Mouse (Mus musculus) neural tube, embryonic 13.5 days (tissue): ENCODE data around the gene Cstb. TPM values are rescaled to one million over a fixed set of nuclear protein-coding genes. Genes with fewer than 3 reads are reported as not detected.
"Not testable (repeated sequence)": the region's sequence is repeated elsewhere in the genome, so short reads cannot be mapped to it uniquely, and the experiment has no call there.

Source experiments
- ATAC-seq: fragments of 200-750 bp; cut with Nextera tagmentation; 2 replicates; pipeline ENCODE4 v1.8.0; 2017; ENCODE audit warnings: low read depth, mild to moderate bottlenecking, moderate TSS enrichment, moderate library complexity
- H3K27ac ChIP-seq: fragments of 300-500 bp; sonication (generic); replicated peaks from 2 replicates; pipeline ENCODE4 v1.5.1; 2015; ENCODE audit warnings: moderate library complexity, mild to moderate bottlenecking, inconsistent platforms
- H3K27me3 ChIP-seq: fragments of 300-500 bp; sonication (generic); 2 replicates; pipeline ENCODE4 v1.6.1; 2015; ENCODE audit warnings: mild to moderate bottlenecking, inconsistent platforms
- H3K36me3 ChIP-seq: fragments of 300-500 bp; sonication (generic); 2 replicates; pipeline ENCODE4 v1.6.1; 2015; ENCODE audit warnings: mild to moderate bottlenecking, inconsistent platforms
- H3K4me1 ChIP-seq: fragments of 300-500 bp; sonication (generic); replicated peaks from 2 replicates; pipeline ENCODE4 v1.6.1; 2015; ENCODE audit warnings: inconsistent platforms
- H3K4me2 ChIP-seq: fragments of 300-500 bp; sonication (generic); 2 replicates; pipeline ENCODE4 v1.6.1; 2015; ENCODE audit warnings: inconsistent platforms, mild to moderate bottlenecking, moderate library complexity
- H3K4me3 ChIP-seq: fragments of 300-500 bp; sonication (generic); 2 replicates; pipeline ENCODE4 v1.5.1; 2015; ENCODE audit warnings: mild to moderate bottlenecking, inconsistent platforms
- H3K9ac ChIP-seq: fragments of 300-500 bp; sonication (generic); 2 replicates; pipeline ENCODE4 v1.6.1; 2015; ENCODE audit warnings: moderate library complexity, mild to moderate bottlenecking, inconsistent platforms
- H3K9me3 ChIP-seq: fragments of 300-500 bp; sonication (generic); 2 replicates; pipeline ENCODE4 v1.6.1; 2016; ENCODE audit warnings: inconsistent platforms
- WGBS: fragments of 180-500 bp; shearing (Covaris S2); methylation state at CpG from one replicate; pipeline ENCODE4 v1.1.7; 2015; 5-methylcytosine and 5-hydroxymethylcytosine counted together
- polyA plus RNA-seq: library from polyadenylated mRNA; unstranded; fragments of >200 nt; fragmentation: Nextera tagmentation; extraction: Ambion mirVana; gene quantifications from 2 replicates; pipeline ENCODE4 v1.2.1, GENCODE M21; 2015

The Cstb gene
- polyA plus RNA-seq, 1 experiment from 2014 or later = 107 TPM

DNA sequence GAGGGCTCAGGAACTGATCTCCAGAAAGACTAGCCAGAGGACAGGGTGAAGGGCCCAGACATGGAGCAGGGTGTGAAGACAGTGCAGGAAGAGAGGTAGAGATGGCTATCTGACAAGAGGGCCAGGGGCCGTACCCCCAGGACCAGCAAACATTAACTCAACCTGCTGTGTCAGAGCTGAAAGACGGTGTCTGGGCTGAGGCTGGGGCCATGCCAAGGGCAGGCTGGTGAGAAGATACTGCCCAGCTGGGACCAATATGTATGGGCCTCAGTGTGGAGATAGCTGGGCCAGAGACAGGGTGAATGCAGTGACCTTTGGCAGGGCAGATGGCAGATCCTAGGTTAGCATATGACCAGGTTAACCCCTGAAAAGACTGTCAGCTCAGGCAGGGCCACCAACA, 24.3 kb upstream of the Cstb start:
- no peak for ATAC-seq
- H3K9me3 ChIP-seq = no peaks in the 10 kb centered on the region
- no peak overlapping the region for H3K27ac ChIP-seq
- H3K36me3 ChIP-seq = peaks cover 64% of the 10 kb centered on the region
- H3K27me3 ChIP-seq = no peaks in the 10 kb centered on the region
- peaks cover 18% of the 10 kb centered on the region for H3K4me1 ChIP-seq
- WGBS = 92% methylated on average over 2 of the region's 2 CpGs
- no peak overlapping the region for H3K4me2 ChIP-seq
- no peak overlapping the region for H3K9ac ChIP-seq
- H3K4me3 ChIP-seq = no peak overlapping the region

DNA sequence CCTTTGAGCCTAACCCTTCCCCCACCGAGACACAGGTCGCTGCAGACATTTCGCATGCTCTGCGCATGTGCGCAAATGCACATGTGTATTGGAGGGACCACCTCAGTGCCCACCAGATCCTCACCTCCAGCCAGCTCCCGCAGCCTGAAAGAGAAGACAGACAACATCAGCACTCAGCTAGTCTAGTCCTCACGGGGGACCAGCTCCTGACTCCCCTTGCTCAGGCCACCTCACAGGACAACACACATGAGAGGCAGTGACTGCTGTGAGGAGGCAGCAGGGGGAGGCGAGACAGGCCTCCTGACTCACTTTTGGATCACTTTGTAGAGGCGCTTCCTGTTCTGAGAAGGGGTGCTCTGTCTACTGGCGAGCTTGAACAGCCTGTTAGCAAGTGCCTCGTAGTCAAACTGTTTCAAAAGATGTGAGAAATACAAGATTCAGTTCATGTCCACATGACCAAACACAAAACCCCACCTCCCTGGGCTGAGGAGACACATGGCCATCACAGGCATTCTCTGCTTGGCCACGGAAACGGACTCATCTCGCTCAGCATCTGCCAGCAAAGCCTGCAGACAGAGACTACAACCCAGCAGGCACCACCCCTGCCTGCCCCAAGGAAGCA, 23.1 kb upstream of the Cstb start:
- Histone ChIP-seq H3K4me1 (peaks cover 12% of the 10 kb centered on the region), H3K4me2 (no peak overlapping the region), H3K9me3 (no peaks in the 10 kb centered on the region), H3K27ac (no peak overlapping the region), H3K27me3 (no peaks in the 10 kb centered on the region), H3K9ac (no peak overlapping the region), H3K36me3 (peaks cover 77% of the 10 kb centered on the region), H3K4me3 (no peak overlapping the region)
- WGBS = 93% methylated on average over 14 of the region's 14 CpGs
- no peak for ATAC-seq

DNA sequence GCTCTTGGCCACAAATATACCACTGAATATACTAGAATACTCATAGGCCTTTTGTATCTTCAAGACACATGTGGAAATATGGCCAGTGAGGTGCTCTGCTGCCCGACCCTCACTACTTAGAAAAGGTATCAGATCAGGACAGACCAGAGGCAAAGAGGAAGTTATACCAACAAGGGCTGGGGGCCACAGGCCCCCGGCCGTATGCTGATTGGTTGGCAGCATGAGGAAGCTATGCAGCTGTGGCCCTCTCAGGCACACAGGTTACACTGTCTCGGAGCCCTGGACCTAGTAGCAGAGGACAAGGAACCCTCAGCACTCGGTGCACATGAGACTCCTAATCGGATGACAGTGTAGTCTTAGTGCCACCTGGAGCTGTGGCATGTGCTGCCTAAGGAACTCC, 19.3 kb upstream of the Cstb start:
- no peak for ATAC-seq
- Histone ChIP-seq H3K27ac (no peak overlapping the region), H3K4me2 (no peak overlapping the region), H3K9ac (no peak overlapping the region), H3K4me3 (no peak overlapping the region), H3K9me3 (no peaks in the 10 kb centered on the region), H3K36me3 (peaks cover 96% of the 10 kb centered on the region), H3K27me3 (no peaks in the 10 kb centered on the region), H3K4me1 (peaks cover 8% of the 10 kb centered on the region)
- WGBS = 91% methylated on average over 6 of the region's 6 CpGs

DNA sequence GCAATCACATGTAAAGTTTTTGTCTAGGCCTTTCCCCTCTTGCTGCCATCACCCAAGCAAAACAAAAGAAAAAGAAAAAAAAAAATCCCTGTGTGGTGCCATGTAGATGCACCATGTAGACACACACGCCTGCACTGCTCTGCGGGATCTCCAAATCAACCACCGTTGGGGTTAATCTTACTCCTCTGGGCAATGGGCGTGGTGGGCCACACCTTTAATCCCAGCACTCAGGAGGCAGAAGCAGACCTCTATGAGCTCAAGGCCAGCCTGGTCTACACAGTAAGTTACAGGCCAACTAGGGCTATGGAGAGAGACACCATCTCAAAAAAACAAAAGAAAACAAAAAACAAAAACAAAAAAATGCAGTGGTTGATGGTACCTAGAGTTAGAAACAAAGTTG, 18.3 kb upstream of the Cstb start:
- WGBS = 97% methylated on average over 4 of the region's 4 CpGs
- no peak for ATAC-seq
- no peak overlapping the region for H3K27ac ChIP-seq

DNA sequence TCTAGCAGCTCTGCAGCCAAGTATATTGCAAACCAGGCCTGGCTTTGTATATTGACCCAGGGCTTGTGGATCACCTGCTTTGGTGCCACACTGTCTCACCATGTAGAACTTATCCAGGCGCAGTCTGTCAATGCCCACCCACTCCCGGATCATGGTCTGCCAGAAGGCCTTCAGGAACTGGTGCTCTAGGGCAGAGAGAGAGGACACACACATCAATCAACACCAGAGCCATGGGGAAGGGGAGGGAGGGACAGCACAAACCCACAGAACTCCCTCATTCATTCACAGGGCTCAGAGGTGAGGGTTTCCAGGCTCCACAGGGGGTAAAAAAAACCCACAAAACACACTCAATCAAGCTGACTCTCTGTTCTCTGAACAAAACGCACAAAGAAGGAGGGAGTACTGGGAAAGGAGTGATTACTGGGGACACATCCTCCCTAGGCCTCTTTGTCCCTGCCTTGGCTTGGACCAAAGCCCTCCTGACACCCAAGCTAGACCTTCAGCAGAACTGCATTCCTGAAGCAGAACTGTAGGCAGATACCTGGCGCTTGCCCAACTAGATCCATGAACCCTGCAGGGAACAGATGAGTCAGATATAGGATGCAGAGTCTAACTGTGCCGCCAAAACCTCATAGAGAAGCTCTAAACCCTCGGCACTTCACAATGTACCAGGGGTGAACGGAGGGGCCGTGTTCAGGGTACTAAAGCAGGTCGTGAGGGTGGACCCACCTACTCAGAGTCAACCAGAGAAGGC, 16.3 kb upstream of the Cstb start:
- Histone ChIP-seq H3K36me3 (peaks cover 66% of the 10 kb centered on the region), H3K9ac (no peak overlapping the region), H3K4me1 (peaks cover 23% of the 10 kb centered on the region), H3K27ac (no peak overlapping the region), H3K27me3 (no peaks in the 10 kb centered on the region), H3K4me3 (no peak overlapping the region), H3K4me2 (no peak overlapping the region), H3K9me3 (no peaks in the 10 kb centered on the region)
- 84% methylated on average over 9 of the region's 9 CpGs for WGBS
- no peak for ATAC-seq

More for the DNA sequence above, 18.3 kb upstream of the Cstb start:
- peaks cover 18% of the 10 kb centered on the region for H3K4me1 ChIP-seq
- H3K9me3 ChIP-seq = no peaks in the 10 kb centered on the region
- H3K36me3 ChIP-seq = peaks cover 86% of the 10 kb centered on the region
- no peak overlapping the region for H3K4me2 ChIP-seq
- no peak overlapping the region for H3K9ac ChIP-seq
- no peak overlapping the region for H3K4me3 ChIP-seq
- no peaks in the 10 kb centered on the region for H3K27me3 ChIP-seq

DNA sequence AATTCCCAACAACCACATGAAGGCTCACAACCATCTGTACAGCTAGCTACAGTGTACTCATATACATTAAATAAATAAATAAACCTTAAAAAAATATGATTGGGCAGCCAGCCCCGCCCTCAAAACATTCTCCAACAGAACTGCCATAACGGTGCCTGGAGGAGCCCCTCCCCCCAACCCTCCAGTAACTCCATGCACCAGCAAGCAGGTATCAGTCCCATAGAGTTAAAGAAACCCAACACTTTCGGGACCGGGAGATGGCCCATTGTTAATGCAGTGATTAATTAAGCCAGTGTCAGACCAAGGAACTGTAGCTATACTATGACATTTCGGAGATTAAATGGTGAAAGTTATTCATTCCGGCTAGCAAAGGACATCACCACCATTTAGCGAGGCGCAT, 13.6 kb upstream of the Cstb start:
- WGBS = 18% methylated on average over 8 of the region's 8 CpGs
- Histone ChIP-seq H3K4me1 (peaks cover 23% of the 10 kb centered on the region), H3K9me3 (no peaks in the 10 kb centered on the region), H3K27ac (peak overlapping the region; percentile 90), H3K4me2 (peak overlapping the region; percentile 86), H3K4me3 (peak overlapping the region; percentile 95), H3K27me3 (no peaks in the 10 kb centered on the region), H3K36me3 (peaks cover 41% of the 10 kb centered on the region), H3K9ac (peak overlapping the region; percentile 93)
- ATAC-seq = no peak

DNA sequence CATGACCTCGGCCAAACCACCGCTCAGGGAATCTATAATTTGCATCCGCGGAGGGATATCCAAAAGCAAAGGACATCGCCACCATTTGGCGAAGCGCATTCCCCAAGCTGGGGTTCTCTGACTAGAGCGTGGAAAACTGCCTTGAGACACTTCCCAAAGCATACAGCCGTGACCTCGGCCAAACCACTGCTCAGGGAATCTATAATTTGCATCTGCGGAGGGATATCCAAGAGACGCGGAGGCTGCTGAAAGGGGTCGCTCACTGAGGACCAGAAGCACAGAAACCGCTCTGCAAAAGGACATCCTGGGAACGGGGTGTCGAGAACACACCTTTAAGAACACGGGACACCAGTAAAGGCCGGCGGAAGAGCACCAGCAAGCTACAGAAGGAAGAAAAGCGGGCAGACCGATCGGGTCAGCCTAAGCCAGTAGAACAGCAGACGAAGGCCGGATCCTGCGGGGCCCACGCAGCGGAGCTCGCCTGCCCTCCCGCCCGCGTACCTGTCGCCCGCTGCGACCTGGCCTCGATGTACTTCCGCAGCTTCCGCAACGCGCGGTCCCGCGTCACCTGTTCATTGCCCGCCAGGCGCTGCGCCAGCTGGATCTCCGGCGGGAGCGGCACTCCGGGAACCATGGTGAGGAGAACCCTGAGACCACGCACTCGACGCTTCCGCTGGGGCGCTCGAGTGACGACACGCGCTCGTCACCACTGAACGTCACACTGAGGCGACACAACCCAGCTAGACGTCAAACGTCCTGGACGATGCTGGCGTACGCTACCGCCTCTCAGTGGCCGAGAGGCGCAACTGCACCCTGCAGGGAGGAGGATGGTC, 12.9 kb upstream of the Cstb start, which contains the start of gene Rrp1:
Gene Rrp1, minus strand, starts transcription at position 725 of the 833 bp plus-strand sequence.
- Histone ChIP-seq H3K9ac (peak within 1 kb of the TSS; percentile 93), H3K4me1 (peaks cover 23% of the 10 kb centered on the region), H3K36me3 (peaks cover 34% of the 10 kb centered on the region), H3K4me3 (peak within 1 kb of the TSS; percentile 95), H3K27me3 (no peaks in the 10 kb centered on the region), H3K9me3 (no peaks in the 10 kb centered on the region), H3K27ac (peak within 1 kb of the TSS; percentile 90), H3K4me2 (peak within 1 kb of the TSS; percentile 86)
- ATAC-seq = peak; percentile 96
- under 1% methylated on average over 70 of the region's 70 CpGs for WGBS

DNA sequence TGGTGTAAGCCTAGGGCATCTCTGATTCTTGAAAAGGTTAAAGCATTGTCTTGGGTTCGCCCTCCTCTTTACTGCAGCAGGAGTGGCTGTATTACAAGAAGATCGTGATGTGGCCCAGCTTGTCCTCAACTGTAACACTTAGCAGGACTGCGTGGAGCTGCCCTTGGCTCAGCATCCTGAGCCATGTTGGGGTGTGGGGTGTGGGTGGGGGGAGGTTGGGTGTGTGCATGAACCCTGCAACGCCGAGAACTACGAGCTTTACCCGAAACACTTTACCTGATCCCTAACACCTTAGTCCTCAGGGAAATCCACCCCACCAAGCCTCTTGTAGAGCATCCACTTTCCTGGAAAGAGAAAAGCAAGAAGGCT, 12.3 kb upstream of the Cstb start:
- peak overlapping the region; percentile 95 for H3K4me3 ChIP-seq
- H3K9me3 ChIP-seq = no peaks in the 10 kb centered on the region
- H3K27ac ChIP-seq = peak overlapping the region; percentile 90; the same call in 1 of the 2 replicates
- peak overlapping the region; percentile 86 for H3K4me2 ChIP-seq
- H3K9ac ChIP-seq = peak overlapping the region; percentile 93
- 45% methylated on average over 7 of the region's 7 CpGs for WGBS
- ATAC-seq = peak; percentile 75; the same call in 1 of the 2 replicates
- H3K27me3 ChIP-seq = no peaks in the 10 kb centered on the region
- H3K4me1 ChIP-seq = peaks cover 23% of the 10 kb centered on the region
- H3K36me3 ChIP-seq = peaks cover 29% of the 10 kb centered on the region

DNA sequence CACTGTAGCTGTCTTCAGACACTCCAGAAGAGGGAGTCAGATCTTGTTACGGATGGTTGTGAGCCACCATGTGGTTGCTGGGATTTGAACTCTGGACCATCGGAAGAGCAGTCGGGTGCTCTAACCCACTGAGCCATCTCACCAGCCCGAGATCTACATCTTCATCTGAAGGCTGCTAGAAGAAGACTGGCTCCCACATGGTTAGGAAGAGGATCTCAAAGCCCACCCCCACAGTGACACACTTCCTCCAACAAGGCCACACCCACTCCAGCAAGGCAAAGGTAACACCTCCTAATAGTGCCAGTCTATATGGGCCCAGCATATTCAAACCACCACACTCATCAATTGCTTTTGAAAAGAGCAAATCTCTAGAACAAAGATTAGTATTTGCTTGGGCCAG, 10.5 kb upstream of the Cstb start:
- not testable (repeated sequence) for H3K9ac ChIP-seq, H3K27ac ChIP-seq, H3K4me2 ChIP-seq, H3K27me3 ChIP-seq, H3K9me3 ChIP-seq, H3K4me3 ChIP-seq, ATAC-seq
- Histone ChIP-seq H3K36me3 (peaks cover 11% of the 10 kb centered on the region), H3K4me1 (peaks cover 18% of the 10 kb centered on the region)
- 88% methylated on average over 3 of the region's 4 CpGs for WGBS

DNA sequence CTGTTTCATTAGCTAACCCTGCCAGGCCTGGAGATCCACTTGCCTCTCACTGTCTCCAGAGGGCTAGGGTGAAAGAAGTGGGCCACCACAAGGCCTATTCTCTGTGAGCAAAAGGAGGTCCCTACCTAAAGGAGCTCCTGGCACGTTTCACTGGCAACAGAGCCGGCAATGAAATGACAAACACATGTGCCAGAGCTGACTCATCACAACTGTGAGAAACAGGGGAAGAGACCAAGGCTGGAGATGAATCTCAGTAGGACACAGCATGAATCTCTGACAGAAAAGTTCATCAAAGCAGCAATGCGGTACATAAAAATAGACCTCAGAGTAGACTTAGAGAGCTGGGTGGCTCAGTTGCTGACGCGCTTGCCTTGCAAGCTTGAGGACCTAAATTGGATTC, 7.6 kb upstream of the Cstb start:
- Histone ChIP-seq H3K4me2 (no peak overlapping the region), H3K27ac (no peak overlapping the region), H3K27me3 (no peaks in the 10 kb centered on the region), H3K4me3 (no peak overlapping the region), H3K4me1 (0 out of 2 replicates have a peak, but pooled peaks cover 4% of the 10 kb centered on the region), H3K36me3 (no peaks in the 10 kb centered on the region), H3K9ac (no peak overlapping the region), H3K9me3 (no peaks in the 10 kb centered on the region)
- ATAC-seq = no peak
- WGBS = 63% methylated on average over 5 of the region's 5 CpGs

DNA sequence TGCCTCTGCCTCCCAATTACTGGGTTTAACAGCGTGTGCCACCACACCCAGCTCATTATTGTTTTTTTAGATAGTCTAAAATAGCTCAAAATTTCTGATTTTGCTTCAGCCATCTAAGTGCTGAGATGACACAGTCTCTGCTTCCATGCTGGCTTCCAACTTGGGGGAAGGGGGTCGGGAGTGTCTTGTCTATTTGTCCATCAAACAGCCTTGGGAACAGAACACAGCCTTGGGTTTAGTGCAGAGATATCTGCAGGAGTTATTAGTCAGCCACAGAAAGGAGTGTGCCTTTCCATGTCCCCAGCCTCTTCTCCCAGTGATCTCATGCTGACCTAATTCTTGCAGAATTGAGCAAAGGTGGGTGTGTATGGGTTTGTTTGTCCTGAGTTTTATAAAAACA, 6.7 kb upstream of the Cstb start:
- H3K36me3 ChIP-seq = no peaks in the 10 kb centered on the region
- H3K27ac ChIP-seq = no peak overlapping the region
- no peak overlapping the region for H3K4me2 ChIP-seq
- H3K27me3 ChIP-seq = no peaks in the 10 kb centered on the region
- WGBS = 78% methylated on average over 2 of the region's 2 CpGs
- H3K9me3 ChIP-seq = no peaks in the 10 kb centered on the region
- no peaks in the 10 kb centered on the region for H3K4me1 ChIP-seq
- no peak overlapping the region for H3K9ac ChIP-seq
- ATAC-seq = no peak
- H3K4me3 ChIP-seq = no peak overlapping the region

DNA sequence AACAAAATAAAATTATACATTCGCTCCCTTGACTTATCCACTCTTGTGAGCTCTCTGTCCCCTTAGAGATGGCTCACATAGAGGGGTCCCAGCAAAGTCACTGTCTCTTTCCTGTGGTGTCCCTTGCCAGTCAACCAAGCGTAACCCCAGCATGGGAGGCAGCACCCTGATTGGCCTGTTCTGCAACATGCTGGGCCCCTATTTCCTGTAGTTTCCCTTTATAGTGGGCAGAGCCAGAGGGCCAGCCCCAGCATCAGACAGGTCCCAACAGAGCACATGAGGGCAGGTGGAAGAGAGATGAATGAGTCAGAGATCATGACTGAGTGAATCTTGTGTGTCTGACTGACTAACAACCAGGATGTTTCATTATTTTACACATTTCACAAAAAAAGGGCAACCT, 4.5 kb upstream of the Cstb start:
- no peaks in the 10 kb centered on the region for H3K36me3 ChIP-seq
- no peak overlapping the region for H3K4me3 ChIP-seq
- no peaks in the 10 kb centered on the region for H3K9me3 ChIP-seq
- H3K4me2 ChIP-seq = no peak overlapping the region
- 85% methylated on average over 2 of the region's 2 CpGs for WGBS
- H3K27me3 ChIP-seq = no peaks in the 10 kb centered on the region
- peaks cover under 1% of the 10 kb centered on the region; the same call in 1 of the 2 replicates for H3K4me1 ChIP-seq
- no peak for ATAC-seq
- no peak overlapping the region for H3K9ac ChIP-seq
- no peak overlapping the region for H3K27ac ChIP-seq
